Mouse (Mus musculus) midbrain, embryonic 10.5 days (tissue): Measurements from ENCODE around the gene Olfr10. TPM values are rescaled to one million over a fixed set of nuclear protein-coding genes. Genes with fewer than 3 reads are reported as not detected.

Experiments used
- DNase-seq: peaks from one replicate; pipeline ENCODE4 v3.0.0-alpha.2; 2017; ENCODE audit warnings: low spot score
- H3K27ac ChIP-seq: fragments of 300-500 bp; sonication (generic); replicated peaks from 2 replicates; pipeline ENCODE4 v1.5.1; 2016; ENCODE audit warnings: mild to moderate bottlenecking
- H3K27me3 ChIP-seq: fragments of 300-500 bp; sonication (generic); 2 replicates; pipeline ENCODE4 v1.6.1; 2016; ENCODE audit warnings: low read depth, mild to moderate bottlenecking; ENCODE audit not compliant: poor library complexity, severe bottlenecking
- H3K36me3 ChIP-seq: fragments of 300-500 bp; sonication (generic); 2 replicates; pipeline ENCODE4 v1.6.1; 2016; ENCODE audit warnings: mild to moderate bottlenecking, moderate library complexity
- H3K4me1 ChIP-seq: fragments of 300-500 bp; sonication (generic); 2 replicates; pipeline ENCODE4 v1.6.1; 2016
- H3K4me3 ChIP-seq: fragments of 300-500 bp; sonication (generic); 2 replicates; pipeline ENCODE4 v1.5.1; 2016; ENCODE audit warnings: mild to moderate bottlenecking, moderate library complexity
- H3K9me3 ChIP-seq: fragments of 300-500 bp; sonication (generic); replicated peaks from 2 replicates; pipeline ENCODE4 v1.6.1; 2016; ENCODE audit warnings: mild to moderate bottlenecking
- WGBS: fragments of 180-500 bp; shearing (Covaris S2); methylation state at CpG from one replicate; pipeline ENCODE4 v1.1.7; 2016; 5-methylcytosine and 5-hydroxymethylcytosine counted together
- polyA plus RNA-seq: library from polyadenylated mRNA; unstranded; fragments of >200 nt; fragmentation: Nextera tagmentation; extraction: Ambion mirVana; gene quantifications from 2 replicates; pipeline ENCODE4 v1.2.1, GENCODE M21; 2016

Olfr10 gene
- polyA plus RNA-seq: not detected in 2 replicates

GRCm38 (mm10) chr11:49304441-49304840 lies at the start of gene Olfr10:
Gene Olfr10, plus strand, starts transcription at chr11:49304741.
- H3K36me3 ChIP-seq: no peaks in the 10 kb centered on the region
- no peaks in the 10 kb centered on the region for H3K4me1 ChIP-seq
- DNase-seq: no peak
- no peaks in the 10 kb centered on the region for H3K27me3 ChIP-seq
- H3K9me3 ChIP-seq: no peaks in the 10 kb centered on the region
- H3K4me3 ChIP-seq: no peak within 1 kb of the TSS
- no peak within 1 kb of the TSS for H3K27ac ChIP-seq

- Histone ChIP-seq H3K4me1 (no peaks in the 10 kb centered on the region), H3K27ac (no peak overlapping the region), H3K36me3 (peaks cover 60% of the 10 kb centered on the region), H3K9me3 (no peaks in the 10 kb centered on the region), H3K4me3 (no peak overlapping the region), H3K27me3 (no peaks in the 10 kb centered on the region)
- 97% methylated on average over 2 of the region's 2 CpGs for WGBS
- DNase-seq: no peak
These were observed 45.2 kb upstream of the Olfr10 start for GRCm38 (mm10) chr11:49259296-49259695.

DNA sequence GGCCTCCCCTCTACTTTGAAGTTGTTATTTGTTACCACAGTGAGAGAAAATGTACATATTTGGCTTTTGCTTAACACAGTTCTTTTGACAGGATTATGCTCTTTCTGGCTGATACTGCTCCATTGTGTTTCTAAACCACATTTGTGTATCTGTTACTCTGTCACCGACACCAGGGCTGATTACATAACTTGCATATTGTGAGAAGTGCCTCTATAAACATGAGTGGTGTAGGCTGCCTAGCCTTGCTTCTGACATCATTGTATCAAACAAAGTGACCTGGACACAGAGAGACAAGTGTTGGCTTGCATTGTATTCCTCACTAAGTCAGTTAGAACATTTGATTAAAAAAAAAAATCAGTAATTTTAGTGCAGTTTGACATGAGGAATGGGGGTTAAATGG lies 44.7 kb upstream of the Olfr10 start:
- DNase-seq: no peak

GRCm38 (mm10) chr11:49260598-49261312 lies 43.8 kb upstream of the Olfr10 start:
- no peaks in the 10 kb centered on the region for H3K9me3 ChIP-seq
- H3K27ac ChIP-seq: no peak overlapping the region
- WGBS: 94% methylated on average over 21 of the region's 21 CpGs
- no peaks in the 10 kb centered on the region for H3K4me1 ChIP-seq
- H3K36me3 ChIP-seq: peaks cover 48% of the 10 kb centered on the region
- no peak overlapping the region for H3K4me3 ChIP-seq
- no peaks in the 10 kb centered on the region for H3K27me3 ChIP-seq
- DNase-seq: no peak

More for the DNA sequence above, 44.7 kb upstream of the Olfr10 start:
- WGBS: 90% methylated on average over 1 of the region's 1 CpGs
- Histone ChIP-seq H3K27me3 (no peaks in the 10 kb centered on the region), H3K4me1 (no peaks in the 10 kb centered on the region), H3K9me3 (no peaks in the 10 kb centered on the region), H3K27ac (no peak overlapping the region), H3K4me3 (no peak overlapping the region), H3K36me3 (peaks cover 57% of the 10 kb centered on the region)

GRCm38 (mm10) chr11:49261313-49261855 lies 43.2 kb upstream of the Olfr10 start:
- 94% methylated on average over 14 of the region's 14 CpGs for WGBS
- Histone ChIP-seq H3K36me3 (peaks cover 45% of the 10 kb centered on the region), H3K4me1 (no peaks in the 10 kb centered on the region)

DNA sequence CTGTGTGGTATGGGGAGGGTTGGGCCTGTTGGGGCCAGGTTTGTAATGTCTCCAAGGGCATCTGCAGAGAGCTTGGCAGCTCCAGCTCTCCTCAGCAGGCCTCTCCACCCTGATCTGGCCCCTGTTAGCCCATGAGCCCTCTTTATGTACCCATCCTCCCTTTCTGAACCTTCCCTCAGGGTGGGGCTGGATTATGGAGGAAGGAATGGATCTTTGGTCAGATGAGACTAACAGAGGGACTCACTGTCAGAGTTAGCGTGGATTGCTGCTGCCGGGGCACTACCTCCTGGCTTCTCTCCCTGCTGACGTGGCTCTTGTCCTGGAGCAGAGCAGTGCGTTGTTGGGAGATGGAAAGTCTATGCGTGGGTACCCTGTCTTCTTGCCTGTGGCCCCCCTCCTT lies 42.3 kb upstream of the Olfr10 start:
- DNase-seq: no peak
- H3K9me3 ChIP-seq: no peaks in the 10 kb centered on the region
- peaks cover 39% of the 10 kb centered on the region for H3K36me3 ChIP-seq
- no peaks in the 10 kb centered on the region for H3K4me1 ChIP-seq
- no peaks in the 10 kb centered on the region for H3K27me3 ChIP-seq
- H3K27ac ChIP-seq: no peak overlapping the region
- 92% methylated on average over 5 of the region's 5 CpGs for WGBS
- no peak overlapping the region for H3K4me3 ChIP-seq

More at GRCm38 (mm10) chr11:49261313-49261855, 43.2 kb upstream of the Olfr10 start:
- Histone ChIP-seq H3K27me3 (no peaks in the 10 kb centered on the region), H3K4me3 (no peak overlapping the region), H3K9me3 (no peaks in the 10 kb centered on the region), H3K27ac (no peak overlapping the region)
- DNase-seq: no peak

DNA sequence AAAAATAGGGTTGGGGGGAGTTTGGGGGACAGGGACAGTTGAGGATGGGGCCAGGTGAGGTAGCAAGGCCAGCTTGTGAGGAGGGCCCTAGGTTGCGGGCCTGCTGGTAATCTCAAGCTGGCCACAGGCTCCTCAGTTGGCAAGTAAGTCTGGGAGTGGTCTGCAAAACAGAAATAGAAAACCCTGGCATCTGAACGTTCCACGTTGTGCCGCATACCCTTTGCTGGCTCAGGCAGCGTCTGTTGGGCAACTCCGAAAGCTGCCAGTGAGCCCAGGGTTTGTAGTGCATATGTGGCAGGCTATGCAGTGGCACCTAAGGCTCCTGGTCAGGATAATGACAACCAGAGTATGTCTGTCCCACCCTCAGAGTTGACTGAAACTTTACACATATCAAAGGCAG lies 41.4 kb upstream of the Olfr10 start:
- Histone ChIP-seq H3K4me3 (no peak overlapping the region), H3K27ac (no peak overlapping the region), H3K4me1 (no peaks in the 10 kb centered on the region), H3K27me3 (no peaks in the 10 kb centered on the region), H3K9me3 (no peaks in the 10 kb centered on the region), H3K36me3 (peaks cover 35% of the 10 kb centered on the region)
- WGBS: 92% methylated on average over 6 of the region's 6 CpGs
- DNase-seq: no peak

DNA sequence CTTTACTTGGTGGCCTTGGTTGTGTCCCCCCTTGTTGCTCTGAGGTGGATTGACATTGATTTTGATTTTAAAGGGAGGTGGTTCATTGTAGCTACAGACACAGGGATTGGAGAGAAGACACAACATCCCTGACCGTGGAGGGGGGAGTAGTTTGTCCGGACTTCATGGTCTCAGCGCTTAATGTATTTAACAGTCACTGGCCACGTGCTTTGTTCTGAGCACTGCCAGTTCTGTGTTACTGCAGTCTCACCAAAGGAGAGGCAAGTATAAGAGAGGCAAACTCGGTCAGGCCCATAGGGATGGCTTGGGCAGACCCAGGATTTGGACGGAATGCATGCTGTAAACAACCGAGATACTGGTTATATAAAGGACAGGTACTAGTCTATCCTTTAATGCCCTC lies 40.5 kb upstream of the Olfr10 start:
- WGBS: 95% methylated on average over 7 of the region's 7 CpGs
- no peak overlapping the region for H3K4me3 ChIP-seq
- peaks cover 35% of the 10 kb centered on the region for H3K36me3 ChIP-seq
- H3K4me1 ChIP-seq: no peaks in the 10 kb centered on the region
- H3K27ac ChIP-seq: no peak overlapping the region
- no peaks in the 10 kb centered on the region for H3K9me3 ChIP-seq
- H3K27me3 ChIP-seq: no peaks in the 10 kb centered on the region
- no peak for DNase-seq

DNA sequence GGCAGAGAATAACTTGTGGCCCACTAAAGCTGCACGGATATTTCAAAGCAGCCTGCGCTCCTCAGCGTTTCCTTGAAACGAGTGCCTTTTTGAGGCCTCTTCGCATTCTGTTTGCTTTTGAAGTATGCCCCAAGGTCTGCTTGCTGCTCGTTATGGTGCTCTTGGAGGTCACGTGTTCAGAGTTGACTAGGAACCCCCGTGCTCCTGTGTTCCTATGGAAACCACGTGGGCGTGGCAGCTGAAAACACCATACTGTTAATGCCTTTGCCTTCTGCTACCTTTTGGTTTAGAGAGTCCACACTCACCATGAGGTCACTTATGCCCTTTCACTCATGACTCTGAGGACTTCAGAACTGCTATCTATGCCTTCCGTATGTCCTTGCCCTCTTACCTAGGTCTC lies 39.9 kb upstream of the Olfr10 start:
- H3K27me3 ChIP-seq: no peaks in the 10 kb centered on the region

DNA sequence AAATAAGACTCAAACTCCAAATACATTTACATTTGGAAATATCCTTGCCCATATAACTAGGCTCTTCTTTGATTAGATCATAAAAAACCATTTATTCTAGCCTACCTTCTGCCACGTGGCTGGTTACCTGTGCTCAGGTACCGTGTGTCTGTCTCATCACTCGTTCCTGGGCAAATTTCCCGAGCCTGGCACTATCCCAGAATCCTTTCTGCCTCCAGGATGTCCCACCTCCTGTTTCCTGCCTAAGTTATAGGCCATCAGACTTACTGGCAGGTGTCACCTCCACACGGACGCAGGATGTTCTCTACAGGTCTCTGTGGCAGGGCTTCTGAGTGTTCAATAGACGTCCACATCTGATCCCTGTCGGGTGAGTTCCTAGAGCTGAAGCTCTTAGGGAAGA lies 39.4 kb upstream of the Olfr10 start:
- DNase-seq: no peak
- no peaks in the 10 kb centered on the region for H3K9me3 ChIP-seq
- H3K4me1 ChIP-seq: no peaks in the 10 kb centered on the region
- H3K27me3 ChIP-seq: no peaks in the 10 kb centered on the region
- H3K4me3 ChIP-seq: no peak overlapping the region
- H3K36me3 ChIP-seq: peaks cover 30% of the 10 kb centered on the region
- 87% methylated on average over 8 of the region's 8 CpGs for WGBS
- no peak overlapping the region for H3K27ac ChIP-seq

More for the DNA sequence above, 39.9 kb upstream of the Olfr10 start:
- no peak overlapping the region for H3K4me3 ChIP-seq
- no peak overlapping the region for H3K27ac ChIP-seq
- no peaks in the 10 kb centered on the region for H3K9me3 ChIP-seq
- H3K4me1 ChIP-seq: no peaks in the 10 kb centered on the region
- peaks cover 33% of the 10 kb centered on the region for H3K36me3 ChIP-seq
- WGBS: 89% methylated on average over 11 of the region's 11 CpGs
- no peak for DNase-seq

GRCm38 (mm10) chr11:49266671-49267070 lies 37.9 kb upstream of the Olfr10 start:
- Histone ChIP-seq H3K36me3 (peaks cover 15% of the 10 kb centered on the region), H3K4me1 (no peaks in the 10 kb centered on the region), H3K27ac (no peak overlapping the region), H3K4me3 (no peak overlapping the region), H3K27me3 (no peaks in the 10 kb centered on the region), H3K9me3 (no peaks in the 10 kb centered on the region)
- 86% methylated on average over 6 of the region's 6 CpGs for WGBS
- no peak for DNase-seq

DNA sequence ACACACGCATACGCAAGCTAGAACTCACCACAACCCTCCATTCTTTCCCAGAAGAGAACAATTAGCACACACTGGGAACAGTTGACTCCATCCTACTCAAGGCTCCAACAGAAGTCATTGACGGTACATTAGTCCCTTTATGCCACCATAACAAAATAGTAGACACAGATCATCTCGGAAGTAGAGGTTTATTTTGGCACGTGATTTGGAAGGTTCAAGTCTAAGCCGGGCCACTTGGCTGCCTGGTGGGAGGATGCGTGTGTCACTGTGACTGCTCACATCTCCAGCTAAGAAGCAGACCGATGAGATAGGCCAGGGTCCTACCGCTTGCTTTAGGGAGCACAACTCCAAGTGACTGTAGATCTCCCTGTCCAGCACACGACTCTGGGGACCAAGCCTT lies 37.2 kb upstream of the Olfr10 start:
- H3K4me3 ChIP-seq: no peak overlapping the region
- no peaks in the 10 kb centered on the region for H3K27me3 ChIP-seq
- H3K36me3 ChIP-seq: peaks cover 8% of the 10 kb centered on the region
- 93% methylated on average over 10 of the region's 10 CpGs for WGBS
- H3K9me3 ChIP-seq: no peaks in the 10 kb centered on the region
- no peaks in the 10 kb centered on the region for H3K4me1 ChIP-seq
- no peak overlapping the region for H3K27ac ChIP-seq
- no peak for DNase-seq

GRCm38 (mm10) chr11:49267970-49268579 lies 36.5 kb upstream of the Olfr10 start:
- 91% methylated on average over 15 of the region's 15 CpGs for WGBS
- peaks cover 5% of the 10 kb centered on the region; the same call in 1 of the 2 replicates for H3K36me3 ChIP-seq
- H3K4me3 ChIP-seq: no peak overlapping the region
- DNase-seq: no peak
- H3K27me3 ChIP-seq: no peaks in the 10 kb centered on the region
- H3K27ac ChIP-seq: no peak overlapping the region
- H3K4me1 ChIP-seq: no peaks in the 10 kb centered on the region
- no peaks in the 10 kb centered on the region for H3K9me3 ChIP-seq
